Mouse (Mus musculus): Measurements from ENCODE around the gene Nop14. TPM values are rescaled to one million over a fixed set of nuclear protein-coding genes. Genes with fewer than 3 reads are reported as not detected.
"Not testable (repeated sequence)": the region's sequence is repeated elsewhere in the genome, so short reads cannot be mapped to it uniquely, and the experiment has no call there.

Nop14 gene
- polyA plus RNA-seq, 1 experiment from 2014 or later, result 32.7 TPM

DNA sequence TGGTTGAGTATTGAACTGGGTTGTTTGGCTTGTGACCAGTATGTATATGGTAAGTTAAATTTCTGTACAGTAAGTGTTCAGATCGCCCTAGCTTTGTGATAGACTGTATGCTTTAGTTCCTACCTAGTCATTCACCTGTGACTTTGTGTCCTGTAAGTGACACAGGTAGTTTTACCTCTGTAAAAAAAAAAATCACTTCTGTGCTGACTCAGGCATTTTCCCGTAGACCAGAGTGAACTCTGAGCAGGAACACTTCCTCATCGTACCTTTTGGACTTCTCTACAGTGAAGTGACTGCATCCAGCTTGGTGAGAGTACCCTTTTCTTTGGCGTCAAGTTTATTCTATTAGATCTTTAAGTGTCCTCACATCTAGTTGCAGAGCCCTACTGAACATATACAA is 50.0 kb downstream of the Nop14 start:
- Histone ChIP-seq H3K4me3 (replicated peaks) (no peak overlapping the region), H3K9ac (replicated peaks) (no peak overlapping the region), H3K4me1 (replicated peaks) (no peaks in the 10 kb centered on the region), H3K36me3 (peaks cover 79% of the 10 kb centered on the region), H3K27me3 (no peaks in the 10 kb centered on the region), H3K9me3 (no peaks in the 10 kb centered on the region), H3K27ac (no peak overlapping the region), H3K4me2 (no peak overlapping the region)
- no peak for ATAC-seq (ENCODE audit: insufficient number of reproducible peaks, insufficient read depth, low FRiP score, low TSS enrichment, low read depth)
- WGBS, result 90% methylated on average over 4 of the region's 4 CpGs

DNA sequence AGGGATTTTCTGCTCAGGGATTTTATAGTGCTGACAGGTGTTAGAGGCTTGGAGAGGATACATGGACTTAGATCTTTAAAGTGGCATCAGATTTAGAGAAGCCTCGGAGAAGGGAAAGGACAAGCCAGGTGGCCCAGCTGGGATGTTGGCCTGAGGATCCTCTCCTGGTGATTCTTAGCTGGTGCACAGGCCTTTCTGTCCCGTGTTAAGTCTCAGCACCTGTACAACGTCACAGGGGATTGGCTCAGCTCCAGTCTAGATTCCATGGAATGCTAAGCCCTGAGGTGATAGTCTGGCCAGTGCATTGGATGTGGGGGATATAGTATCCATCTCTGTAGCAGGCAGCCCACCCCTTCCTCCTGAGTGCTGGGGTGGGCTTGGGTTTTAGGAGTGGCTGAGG is 51.7 kb downstream of the Nop14 start:
- Histone ChIP-seq H3K27me3 (no peaks in the 10 kb centered on the region), H3K4me1 (replicated peaks) (no peaks in the 10 kb centered on the region), H3K9ac (replicated peaks) (no peak overlapping the region), H3K27ac (no peak overlapping the region), H3K9me3 (no peaks in the 10 kb centered on the region), H3K4me3 (replicated peaks) (no peak overlapping the region), H3K36me3 (peaks cover 70% of the 10 kb centered on the region), H3K4me2 (no peak overlapping the region)
- no peak for ATAC-seq (ENCODE audit: insufficient number of reproducible peaks, insufficient read depth, low FRiP score, low TSS enrichment, low read depth)
- 71% methylated on average over 3 of the region's 3 CpGs for whole genome bisulfite sequencing

- Histone ChIP-seq H3K9me3 (no peaks in the 10 kb centered on the region), H3K9ac (replicated peaks) (no peak overlapping the region), H3K4me1 (replicated peaks) (no peaks in the 10 kb centered on the region), H3K4me2 (no peak overlapping the region), H3K36me3 (peaks cover 73% of the 10 kb centered on the region), H3K27me3 (no peaks in the 10 kb centered on the region), H3K27ac (no peak overlapping the region), H3K4me3 (replicated peaks) (no peak overlapping the region)
- 88% methylated on average over 8 of the region's 8 CpGs for WGBS
- ATAC-seq (ENCODE audit: insufficient number of reproducible peaks, insufficient read depth, low FRiP score, low TSS enrichment, low read depth), result no peak
Measured at GRCm38 (mm10) chr5:34607100-34607880, 52.7 kb downstream of the Nop14 start.

DNA sequence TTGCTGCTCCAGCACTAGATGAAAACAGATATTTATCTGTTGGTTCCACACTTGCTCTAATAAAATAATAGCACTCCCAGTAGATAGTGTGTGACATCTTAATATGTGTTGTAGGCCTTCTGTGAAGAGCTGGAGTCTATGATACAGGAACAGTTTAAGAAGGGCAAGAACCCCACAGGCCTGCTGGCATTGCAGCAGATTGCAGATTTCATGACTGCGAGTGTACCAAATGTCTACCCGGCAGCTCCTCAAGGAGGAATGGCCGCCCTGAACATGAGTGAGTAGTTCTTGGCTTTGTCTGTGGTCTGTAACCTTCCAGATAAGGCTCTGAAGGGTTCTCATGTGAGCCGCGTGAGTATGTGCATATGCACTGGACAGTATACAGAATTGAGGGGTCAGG is 55.4 kb downstream of the Nop14 start:
- H3K36me3 ChIP-seq, result peaks cover 73% of the 10 kb centered on the region

GRCm38 (mm10) chr5:34593202-34593727 is 66.7 kb downstream of the Nop14 start:
- Histone ChIP-seq H3K36me3 (peaks cover 19% of the 10 kb centered on the region), H3K9me3 (no peaks in the 10 kb centered on the region), H3K27ac (no peak overlapping the region), H3K4me3 (replicated peaks) (no peak overlapping the region), H3K4me1 (replicated peaks) (peaks cover 6% of the 10 kb centered on the region; the same call in 1 of the 2 replicates), H3K9ac (replicated peaks) (no peak overlapping the region), H3K27me3 (no peaks in the 10 kb centered on the region), H3K4me2 (no peak overlapping the region)
- 95% methylated on average over 9 of the region's 9 CpGs for WGBS
- ATAC-seq (ENCODE audit: insufficient number of reproducible peaks, insufficient read depth, low FRiP score, low TSS enrichment, low read depth), result no peak

More for the DNA sequence above, 55.4 kb downstream of the Nop14 start:
- H3K9ac ChIP-seq (replicated peaks), result no peak overlapping the region
- H3K27ac ChIP-seq, result no peak overlapping the region
- H3K4me1 ChIP-seq (replicated peaks), result no peaks in the 10 kb centered on the region
- H3K9me3 ChIP-seq, result no peaks in the 10 kb centered on the region
- 88% methylated on average over 5 of the region's 5 CpGs for WGBS
- no peaks in the 10 kb centered on the region for H3K27me3 ChIP-seq
- no peak for ATAC-seq (ENCODE audit: insufficient number of reproducible peaks, insufficient read depth, low FRiP score, low TSS enrichment, low read depth)
- H3K4me2 ChIP-seq, result no peak overlapping the region
- H3K4me3 ChIP-seq (replicated peaks), result no peak overlapping the region

- ATAC-seq (ENCODE audit: insufficient number of reproducible peaks, insufficient read depth, low FRiP score, low TSS enrichment, low read depth), result no peak
- Histone ChIP-seq H3K4me3 (replicated peaks) (no peak overlapping the region), H3K4me2 (no peak overlapping the region), H3K36me3 (peaks cover 13% of the 10 kb centered on the region; the same call in 1 of the 2 replicates), H3K9me3 (no peaks in the 10 kb centered on the region), H3K27ac (no peak overlapping the region), H3K27me3 (no peaks in the 10 kb centered on the region), H3K9ac (replicated peaks) (no peak overlapping the region), H3K4me1 (replicated peaks) (peaks cover 6% of the 10 kb centered on the region; the same call in 1 of the 2 replicates)
- 94% methylated on average over 6 of the region's 6 CpGs for WGBS
Measured at GRCm38 (mm10) chr5:34592666-34593065, 67.3 kb downstream of the Nop14 start.

- not testable (repeated sequence) for H3K9ac ChIP-seq (replicated peaks); H3K4me3 ChIP-seq (replicated peaks); H3K27ac ChIP-seq; H3K36me3 ChIP-seq; ATAC-seq (ENCODE audit: insufficient number of reproducible peaks, insufficient read depth, low FRiP score, low TSS enrichment, low read depth); H3K4me1 ChIP-seq (replicated peaks); H3K9me3 ChIP-seq; H3K27me3 ChIP-seq; H3K4me2 ChIP-seq
- 88% methylated on average over 5 of the region's 5 CpGs for WGBS
Measured at GRCm38 (mm10) chr5:34592224-34592623, 67.7 kb downstream of the Nop14 start.

DNA sequence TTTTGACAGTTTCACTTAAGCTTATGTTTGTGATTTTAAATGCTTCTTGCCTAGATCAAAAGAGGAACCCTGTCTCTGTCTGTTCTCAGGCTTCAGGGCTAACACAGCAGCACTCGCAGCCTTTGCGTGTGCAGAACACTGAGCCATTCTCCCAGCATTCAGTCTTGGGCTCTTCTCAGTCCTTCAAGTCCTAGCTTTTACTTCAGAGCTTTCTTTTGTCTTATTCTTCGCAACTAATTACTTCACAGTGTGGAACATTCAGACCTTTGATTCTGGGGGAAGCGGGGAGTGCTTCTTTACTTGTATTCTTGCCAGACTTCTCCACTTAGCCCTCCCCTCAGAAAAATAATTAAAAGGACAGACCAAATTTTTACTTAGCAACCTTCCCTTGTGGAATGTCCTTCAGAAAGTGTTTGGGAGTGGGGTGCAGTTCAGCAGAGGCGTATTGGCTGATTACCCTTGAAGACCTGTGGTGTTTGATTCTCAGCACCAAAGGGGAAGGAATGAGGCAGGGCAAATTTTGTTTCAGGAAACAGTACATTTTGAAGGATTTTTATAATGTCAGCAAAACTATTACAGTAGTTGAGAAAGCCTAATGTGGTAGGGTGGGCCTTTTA is 68.5 kb downstream of the Nop14 start:
- ATAC-seq (ENCODE audit: insufficient number of reproducible peaks, insufficient read depth, low FRiP score, low TSS enrichment, low read depth), result no peak
- no peaks in the 10 kb centered on the region for H3K9me3 ChIP-seq
- H3K4me3 ChIP-seq (replicated peaks), result no peak overlapping the region
- H3K27me3 ChIP-seq, result no peaks in the 10 kb centered on the region
- peaks cover 7% of the 10 kb centered on the region; the same call in 1 of the 2 replicates for H3K36me3 ChIP-seq
- no peak overlapping the region for H3K4me2 ChIP-seq
- H3K27ac ChIP-seq, result no peak overlapping the region
- no peak overlapping the region for H3K9ac ChIP-seq (replicated peaks)
- peaks cover 6% of the 10 kb centered on the region; the same call in 1 of the 2 replicates for H3K4me1 ChIP-seq (replicated peaks)
- WGBS, result 87% methylated on average over 5 of the region's 5 CpGs

GRCm38 (mm10) chr5:34590702-34591101 is 69.2 kb downstream of the Nop14 start:
- Histone ChIP-seq H3K4me2 (no peak overlapping the region), H3K9ac (replicated peaks) (no peak overlapping the region), H3K36me3 (peaks cover 7% of the 10 kb centered on the region; the same call in 1 of the 2 replicates), H3K4me3 (replicated peaks) (no peak overlapping the region), H3K27me3 (no peaks in the 10 kb centered on the region), H3K27ac (no peak overlapping the region), H3K9me3 (no peaks in the 10 kb centered on the region), H3K4me1 (replicated peaks) (peaks cover 6% of the 10 kb centered on the region; the same call in 1 of the 2 replicates)
- no peak for ATAC-seq (ENCODE audit: insufficient number of reproducible peaks, insufficient read depth, low FRiP score, low TSS enrichment, low read depth)
- 70% methylated on average over 4 of the region's 4 CpGs for WGBS

DNA sequence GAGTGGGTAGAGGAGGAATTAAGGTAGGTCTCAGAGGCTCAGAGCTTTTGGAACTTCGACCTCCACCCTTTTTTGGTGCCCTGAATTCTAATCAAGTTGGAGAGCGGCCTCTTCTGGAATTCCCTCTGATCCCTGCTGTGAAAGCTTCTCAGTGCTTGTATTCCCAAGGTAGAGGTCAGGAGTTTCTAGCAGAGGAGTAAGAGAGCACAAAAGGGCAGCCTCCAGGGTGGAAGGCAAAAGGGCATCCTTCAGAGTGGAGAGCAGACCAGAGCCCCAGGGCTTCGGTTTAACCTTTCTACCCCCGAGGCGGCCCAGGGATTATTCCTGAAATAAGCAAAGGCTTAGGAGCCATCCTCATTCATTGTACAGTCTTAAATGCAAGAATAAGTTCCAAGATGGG is 69.9 kb downstream of the Nop14 start:
- no peak for ATAC-seq (ENCODE audit: insufficient number of reproducible peaks, insufficient read depth, low FRiP score, low TSS enrichment, low read depth)
- H3K9ac ChIP-seq (replicated peaks), result no peak overlapping the region
- H3K27ac ChIP-seq, result no peak overlapping the region
- H3K36me3 ChIP-seq, result peaks cover 7% of the 10 kb centered on the region; the same call in 1 of the 2 replicates
- H3K4me2 ChIP-seq, result no peak overlapping the region
- H3K4me3 ChIP-seq (replicated peaks), result no peak overlapping the region
- WGBS, result 38% methylated on average over 5 of the region's 5 CpGs
- H3K27me3 ChIP-seq, result no peaks in the 10 kb centered on the region
- H3K4me1 ChIP-seq (replicated peaks), result peaks cover 6% of the 10 kb centered on the region; the same call in 1 of the 2 replicates
- H3K9me3 ChIP-seq, result no peaks in the 10 kb centered on the region

Measured in limb, embryonic 12.5 days (tissue).